Mouse (Mus musculus) neural tube, embryonic 14.5 days (tissue): ENCODE results near the gene Farp1. TPM values are rescaled to one million over a fixed set of nuclear protein-coding genes. Genes with fewer than 3 reads are reported as not detected.
A peak's percentile ranks its signal among the peaks of the same experiment; 100 is the strongest.
"Not testable (repeated sequence)": the region's sequence is repeated elsewhere in the genome, so short reads cannot be mapped to it uniquely, and the experiment has no call there.

Experiments used
- ATAC-seq: fragments of 200-750 bp; cut with Nextera tagmentation; 2 replicates; pipeline ENCODE4 v1.8.0; 2017; ENCODE audit warnings: low read depth, mild to moderate bottlenecking, moderate TSS enrichment, moderate library complexity
- H3K27ac ChIP-seq: fragments of 300-500 bp; sonication (generic); 2 replicates; pipeline ENCODE4 v1.5.1; 2014; ENCODE audit warnings: low read depth, mild to moderate bottlenecking, control low read depth, low read length, moderate library complexity, mixed read lengths
- H3K27me3 ChIP-seq: fragments of 300-500 bp; sonication (generic); 2 replicates; pipeline ENCODE4 v1.6.1; 2014; ENCODE audit warnings: low read length; ENCODE audit not compliant: control insufficient read depth, insufficient read depth
- H3K36me3 ChIP-seq: fragments of 300-500 bp; sonication (generic); 2 replicates; pipeline ENCODE4 v1.6.1; 2014; ENCODE audit warnings: low read length, mixed read lengths; ENCODE audit not compliant: control insufficient read depth, insufficient read depth
- H3K4me1 ChIP-seq: fragments of 300-500 bp; sonication (generic); 2 replicates; pipeline ENCODE4 v1.6.1; 2014; ENCODE audit warnings: low read length; ENCODE audit not compliant: control insufficient read depth, insufficient read depth
- H3K4me2 ChIP-seq: fragments of 300-500 bp; sonication (generic); 2 replicates; pipeline ENCODE4 v1.6.1; 2014; ENCODE audit warnings: mild to moderate bottlenecking, low read depth, low read length, control low read depth
- H3K4me3 ChIP-seq: fragments of 300-500 bp; sonication (generic); 2 replicates; pipeline ENCODE4 v1.5.1; 2014; ENCODE audit warnings: low read depth, low read length, control low read depth, mixed read lengths
- H3K9ac ChIP-seq: fragments of 300-500 bp; sonication (generic); replicated peaks from 2 replicates; pipeline ENCODE4 v1.6.1; 2014; ENCODE audit warnings: low read depth, mild to moderate bottlenecking, control low read depth, low read length, mixed read lengths
- H3K9me3 ChIP-seq: fragments of 300-500 bp; sonication (generic); 2 replicates; pipeline ENCODE4 v1.6.1; 2016; ENCODE audit warnings: low read length; ENCODE audit not compliant: control insufficient read depth
- WGBS: fragments of 180-500 bp; shearing (Covaris S2); extraction: QIAGEN DNeasy Blood & Tissue Kit; methylation state at CpG from one replicate; pipeline ENCODE4 v1.1.7; 2014; 5-methylcytosine and 5-hydroxymethylcytosine counted together
- polyA plus RNA-seq: library from polyadenylated mRNA; unstranded; fragments of >200 nt; fragmentation: Nextera tagmentation; extraction: Ambion mirVana; gene quantifications from 2 replicates; pipeline ENCODE4 v1.2.1, GENCODE M21; 2014

The Farp1 gene
- polyA plus RNA-seq, 1 experiment from 2014 or later: 34.9 TPM

DNA sequence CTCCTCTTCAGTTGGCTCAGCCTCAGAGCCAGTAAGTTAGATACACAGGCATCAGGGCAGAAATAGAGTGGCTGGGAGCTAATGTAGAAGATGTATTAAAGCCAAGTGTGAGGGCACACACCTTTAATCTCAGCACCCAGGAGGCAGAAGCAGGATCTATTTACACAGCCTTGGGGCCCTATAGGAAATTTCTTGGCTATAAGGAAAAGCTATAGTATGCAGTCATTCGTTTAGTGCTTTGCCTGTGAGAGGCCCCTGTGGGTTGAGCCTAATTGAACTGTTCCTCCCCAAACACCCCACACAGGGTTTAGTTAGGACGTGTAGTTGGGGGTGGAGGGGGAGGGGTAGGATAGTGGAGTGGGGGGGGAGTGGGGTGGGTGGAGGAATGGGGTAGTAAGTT, 87.9 kb downstream of the Farp1 start:
- Histone ChIP-seq H3K27me3 (no peaks in the 10 kb centered on the region), H3K9ac (no peak overlapping the region), H3K4me1 (no peaks in the 10 kb centered on the region), H3K4me3 (no peak overlapping the region), H3K27ac (no peak overlapping the region), H3K9me3 (no peaks in the 10 kb centered on the region), H3K4me2 (no peak overlapping the region), H3K36me3 (no peaks in the 10 kb centered on the region)
- 16% methylated on average over 2 of the region's 2 CpGs for WGBS
- no peak for ATAC-seq

DNA sequence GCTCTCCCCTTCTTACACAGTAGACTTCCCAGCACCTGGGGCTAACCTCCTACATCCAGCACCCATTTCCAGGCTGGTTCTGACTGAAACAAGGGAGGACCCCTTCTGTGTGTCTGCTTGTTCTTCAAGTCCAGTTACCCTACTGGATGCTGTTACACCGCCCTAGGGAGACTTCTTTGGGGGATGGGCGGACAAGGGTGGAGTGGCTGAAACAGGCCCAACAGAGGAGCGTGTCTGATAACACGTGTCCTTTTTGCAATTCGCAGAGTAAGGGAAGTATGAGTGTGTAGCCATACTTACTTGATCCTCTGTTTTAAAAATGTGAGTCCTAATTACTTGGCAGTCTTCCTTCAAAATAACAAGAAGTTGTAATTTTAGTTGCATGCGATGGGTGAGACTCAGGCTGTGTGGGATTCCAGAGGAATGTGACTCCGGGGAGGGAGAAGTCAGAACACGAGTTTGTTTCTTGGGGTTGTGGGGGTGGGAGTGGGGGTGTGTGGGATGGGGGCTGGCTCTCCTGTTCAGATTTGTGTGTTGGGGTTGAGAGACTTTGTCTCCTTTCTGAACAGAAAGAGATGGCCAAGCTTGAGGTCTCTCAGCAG, 89.5 kb downstream of the Farp1 start:
- Histone ChIP-seq H3K27ac (no peak overlapping the region), H3K4me1 (peaks cover 6% of the 10 kb centered on the region), H3K36me3 (no peaks in the 10 kb centered on the region), H3K4me2 (no peak overlapping the region), H3K27me3 (no peaks in the 10 kb centered on the region), H3K9ac (no peak overlapping the region), H3K4me3 (no peak overlapping the region), H3K9me3 (no peaks in the 10 kb centered on the region)
- no peak for ATAC-seq
- WGBS: 90% methylated on average over 8 of the region's 8 CpGs

DNA sequence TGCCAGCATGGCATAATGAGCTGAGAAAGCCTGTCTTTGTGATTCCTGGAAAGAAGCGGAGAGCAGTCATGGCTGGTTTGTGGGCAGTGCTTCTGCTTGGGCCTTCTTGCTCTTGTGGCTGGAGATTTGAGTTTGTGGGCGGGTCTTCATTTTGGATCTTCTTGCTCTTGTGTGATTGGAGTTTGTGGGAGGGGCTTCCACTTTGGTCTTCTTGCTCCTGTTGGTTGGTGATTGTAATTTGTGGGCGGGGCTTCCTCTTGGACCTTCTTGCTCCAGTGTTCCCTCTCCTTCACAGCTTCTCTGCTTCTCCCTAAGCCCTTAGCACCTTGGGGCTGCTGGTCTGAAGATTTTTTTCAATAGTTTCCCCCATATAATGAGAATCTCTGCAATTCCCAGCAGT, 90.7 kb downstream of the Farp1 start:
- ATAC-seq: no peak
- no peak overlapping the region for H3K27ac ChIP-seq

DNA sequence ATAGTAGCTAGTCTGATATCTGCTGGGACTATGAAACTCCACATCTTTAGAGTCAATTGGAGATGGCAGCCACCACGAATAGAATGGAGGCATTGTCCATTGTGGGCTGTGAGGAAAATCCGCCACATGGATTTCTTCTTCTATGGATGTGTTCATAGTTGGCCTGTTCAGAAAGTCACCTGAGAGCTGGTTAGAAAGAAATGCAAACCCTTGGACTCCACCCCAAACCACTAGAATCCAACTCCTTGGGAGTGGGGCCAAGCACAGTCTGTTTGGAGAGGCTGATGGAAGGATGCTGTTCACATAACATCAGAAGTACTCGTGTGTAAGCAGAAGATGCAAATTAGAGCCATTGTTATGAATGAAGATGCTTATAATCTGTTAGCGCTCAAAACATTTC, 91.3 kb downstream of the Farp1 start:
- no peak for ATAC-seq
- H3K9ac ChIP-seq: no peak overlapping the region
- H3K27me3 ChIP-seq: no peaks in the 10 kb centered on the region
- no peaks in the 10 kb centered on the region for H3K36me3 ChIP-seq
- no peaks in the 10 kb centered on the region for H3K9me3 ChIP-seq
- WGBS: 84% methylated on average over 4 of the region's 4 CpGs
- peaks cover 9% of the 10 kb centered on the region for H3K4me1 ChIP-seq
- no peak overlapping the region for H3K4me2 ChIP-seq
- H3K27ac ChIP-seq: no peak overlapping the region
- no peak overlapping the region for H3K4me3 ChIP-seq

More for the DNA sequence above, 90.7 kb downstream of the Farp1 start:
- WGBS: 94% methylated on average over 3 of the region's 3 CpGs
- Histone ChIP-seq H3K27me3 (no peaks in the 10 kb centered on the region), H3K4me2 (no peak overlapping the region), H3K4me3 (no peak overlapping the region), H3K9me3 (no peaks in the 10 kb centered on the region), H3K36me3 (no peaks in the 10 kb centered on the region), H3K9ac (no peak overlapping the region), H3K4me1 (peaks cover 9% of the 10 kb centered on the region)

DNA sequence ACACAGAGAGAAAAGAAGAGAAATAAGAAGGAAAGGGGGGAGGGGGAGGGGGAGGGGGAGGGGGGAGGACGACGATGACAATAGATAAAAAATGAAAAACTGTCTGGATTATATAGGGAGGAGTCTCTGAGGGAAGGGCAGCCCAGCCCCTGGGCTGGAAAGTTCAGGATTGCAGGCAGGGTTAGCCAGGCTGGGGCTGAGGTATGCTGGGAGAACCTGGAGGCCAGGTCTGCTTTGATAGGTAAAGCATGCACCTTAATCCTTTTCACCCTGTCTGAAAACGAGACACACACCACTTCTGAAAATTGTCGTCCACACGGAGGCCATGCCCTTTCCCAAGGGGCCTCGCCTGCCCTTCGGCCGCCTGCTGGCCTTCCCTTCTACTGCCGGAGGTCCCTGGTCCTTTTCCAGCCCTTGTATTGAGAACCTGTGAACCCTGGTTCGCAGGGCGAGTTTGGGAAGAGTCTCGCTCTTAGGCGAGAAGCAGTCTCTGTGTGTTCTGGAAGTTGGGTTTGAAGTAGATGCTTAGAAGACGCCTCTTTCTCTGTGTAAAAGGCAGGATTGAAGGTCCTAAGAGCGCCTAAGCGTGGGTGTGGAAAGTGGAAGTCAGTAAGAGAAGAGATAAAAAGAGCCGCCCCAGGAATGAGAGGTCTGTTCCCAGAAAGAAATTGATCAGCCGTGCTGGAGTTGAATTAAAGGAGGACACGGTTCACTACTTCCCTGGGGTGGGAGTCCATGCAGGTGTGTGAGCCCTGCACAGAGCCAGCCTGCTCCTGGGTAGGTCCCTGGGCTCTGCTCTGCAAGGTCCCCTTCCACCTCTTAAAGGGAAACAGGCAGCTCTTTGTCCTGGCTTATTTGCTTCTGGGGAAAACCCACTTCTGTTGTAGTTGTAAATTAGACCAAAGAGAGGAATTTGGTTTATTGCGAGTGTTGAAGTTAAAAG, 94.1 kb downstream of the Farp1 start:
- H3K4me2 ChIP-seq: no peak overlapping the region
- H3K4me3 ChIP-seq: no peak overlapping the region
- no peaks in the 10 kb centered on the region for H3K36me3 ChIP-seq
- H3K27me3 ChIP-seq: no peaks in the 10 kb centered on the region
- ATAC-seq: peak; percentile 76; the same call in 1 of the 2 replicates
- no peaks in the 10 kb centered on the region for H3K9me3 ChIP-seq
- H3K9ac ChIP-seq: no peak overlapping the region
- peaks cover 9% of the 10 kb centered on the region for H3K4me1 ChIP-seq
- peak overlapping the region; percentile 52; the same call in 1 of the 2 replicates for H3K27ac ChIP-seq
- WGBS: 21% methylated on average over 20 of the region's 20 CpGs

DNA sequence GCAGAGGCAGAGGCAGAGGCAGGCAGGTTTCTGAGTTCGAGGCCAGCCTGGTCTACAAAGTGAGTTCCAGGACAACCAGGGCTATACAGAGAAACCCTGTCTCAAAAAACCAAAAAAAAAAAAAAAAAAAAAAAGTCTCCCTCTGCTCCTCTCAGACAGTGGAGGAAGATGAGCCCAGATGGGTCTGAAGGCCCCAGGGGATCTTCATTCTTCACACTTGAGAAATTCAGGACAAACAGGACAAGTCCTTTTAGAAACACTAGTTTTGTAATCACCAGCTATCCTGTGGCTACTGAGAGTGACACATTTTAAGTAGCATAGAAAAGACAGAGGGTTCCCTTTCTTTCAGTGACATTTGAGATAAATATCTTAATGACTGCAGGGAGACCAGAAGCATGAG, 95.4 kb downstream of the Farp1 start:
- H3K36me3 ChIP-seq, H3K9me3 ChIP-seq, ATAC-seq, H3K4me1 ChIP-seq, H3K4me3 ChIP-seq, H3K27me3 ChIP-seq, H3K4me2 ChIP-seq, H3K27ac ChIP-seq, H3K9ac ChIP-seq: not testable (repeated sequence)
- 100% methylated on average over 1 of the region's 1 CpGs for WGBS

DNA sequence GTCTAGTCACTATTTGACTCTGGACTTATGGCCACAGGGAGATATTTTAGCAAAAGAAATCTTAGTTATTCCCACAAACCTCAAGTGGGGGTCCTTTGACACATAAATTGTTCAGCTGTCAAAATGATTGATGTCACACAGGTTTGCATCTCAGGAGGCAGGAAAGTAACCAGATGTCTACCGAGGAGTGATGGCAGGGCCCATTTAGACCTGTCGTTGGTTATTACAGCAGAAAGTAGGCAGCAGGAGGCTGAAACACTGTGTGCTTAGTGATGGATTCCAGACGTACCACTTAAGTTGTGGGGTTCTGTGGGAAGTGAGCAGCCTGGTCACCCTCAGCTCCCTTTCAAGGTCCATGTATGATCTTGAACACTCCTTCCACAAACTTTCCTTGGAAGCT, 99.4 kb downstream of the Farp1 start:
- H3K4me2 ChIP-seq: no peak overlapping the region
- H3K4me3 ChIP-seq: no peak overlapping the region
- H3K9me3 ChIP-seq: no peaks in the 10 kb centered on the region
- H3K36me3 ChIP-seq: no peaks in the 10 kb centered on the region
- H3K4me1 ChIP-seq: peaks cover 4% of the 10 kb centered on the region
- no peak overlapping the region for H3K27ac ChIP-seq
- no peak for ATAC-seq
- 46% methylated on average over 3 of the region's 3 CpGs for WGBS
- no peaks in the 10 kb centered on the region for H3K27me3 ChIP-seq
- no peak overlapping the region for H3K9ac ChIP-seq

DNA sequence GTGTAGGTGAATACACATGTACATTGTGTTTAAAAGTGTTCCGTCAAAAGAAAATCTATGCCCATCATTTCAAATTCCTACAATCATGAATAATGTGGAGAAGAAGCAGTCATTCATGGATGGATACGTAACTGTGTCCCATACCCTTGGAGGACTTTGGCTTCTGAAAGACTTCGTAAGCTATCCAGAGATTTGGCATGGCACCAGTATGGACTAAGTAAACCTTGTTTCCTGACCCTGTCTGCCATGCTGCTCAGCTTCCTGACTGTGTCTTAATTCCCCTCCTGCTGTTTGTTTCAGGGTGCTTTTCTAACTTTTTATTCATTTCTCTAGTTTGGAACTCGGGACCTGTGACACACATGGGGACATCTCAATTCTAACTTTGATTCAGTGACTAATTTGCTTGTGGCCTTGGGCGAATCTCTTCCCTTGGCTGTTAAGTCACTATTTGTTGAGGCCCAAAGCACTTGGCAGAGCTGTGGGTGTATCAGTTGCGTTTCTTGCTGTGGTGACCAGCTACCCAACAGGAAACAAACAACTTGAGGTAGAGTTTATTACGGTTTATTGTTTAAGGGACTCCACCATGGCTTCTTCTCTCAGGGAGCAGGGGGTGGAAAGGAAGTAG, 108.9 kb downstream of the Farp1 start:
- H3K4me2 ChIP-seq: no peak overlapping the region
- H3K4me3 ChIP-seq: no peak overlapping the region
- no peaks in the 10 kb centered on the region for H3K27me3 ChIP-seq
- ATAC-seq: no peak
- H3K9me3 ChIP-seq: no peaks in the 10 kb centered on the region
- no peaks in the 10 kb centered on the region for H3K4me1 ChIP-seq
- no peak overlapping the region for H3K27ac ChIP-seq
- H3K36me3 ChIP-seq: no peaks in the 10 kb centered on the region
- H3K9ac ChIP-seq: no peak overlapping the region
- WGBS: 82% methylated on average over 7 of the region's 7 CpGs

DNA sequence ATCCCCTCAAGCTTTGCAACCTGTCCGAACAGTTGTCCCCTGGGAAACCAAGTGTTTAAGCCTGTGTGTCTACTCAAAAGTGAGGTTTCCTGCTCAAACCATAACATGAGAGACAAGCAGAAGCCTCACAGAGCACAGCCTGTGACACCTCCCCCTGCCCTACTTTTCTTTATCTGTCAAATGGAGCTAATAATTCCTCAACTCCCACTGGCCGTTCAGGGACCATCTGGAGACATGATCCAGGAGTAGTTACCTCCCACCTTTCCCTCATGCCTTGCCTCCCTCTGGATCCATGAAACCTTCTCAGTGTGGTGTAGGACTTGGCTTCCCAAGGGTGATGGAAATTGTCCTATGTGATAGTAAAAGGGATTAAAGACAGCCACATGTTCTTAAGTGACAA, 109.5 kb downstream of the Farp1 start:
- Histone ChIP-seq H3K4me2 (no peak overlapping the region), H3K4me3 (no peak overlapping the region), H3K9ac (no peak overlapping the region), H3K27ac (no peak overlapping the region), H3K9me3 (no peaks in the 10 kb centered on the region), H3K36me3 (no peaks in the 10 kb centered on the region), H3K4me1 (no peaks in the 10 kb centered on the region), H3K27me3 (no peaks in the 10 kb centered on the region)
- WGBS: 52% methylated on average over 2 of the region's 2 CpGs
- ATAC-seq: no peak
